Mouse (Mus musculus) spleen, postnatal 4 days (tissue): Measurements from ENCODE around the gene Peli1.
A peak's percentile ranks its signal among the peaks of the same experiment; 100 is the strongest.

Experiments
- DNase-seq, 2 experiments: peaks; one replicate each; pipeline ENCODE4 v3.0.0; 2022; ENCODE audit warnings: low spot score in 2 of 2

The Peli1 gene

GRCm38 (mm10) chr11:21092621-21093020 is 1.5 kb downstream of the Peli1 start:
- DNase-seq = no peak

GRCm38 (mm10) chr11:21093081-21093815 is 2.2 kb downstream of the Peli1 start:
- peak in 1 of 2 experiments; percentile 7 for DNase-seq

GRCm38 (mm10) chr11:21096590-21096989 is 5.5 kb downstream of the Peli1 start:
- DNase-seq = no peak

- no peak for DNase-seq
Measured at GRCm38 (mm10) chr11:21098457-21098856, 7.4 kb downstream of the Peli1 start.

DNA sequence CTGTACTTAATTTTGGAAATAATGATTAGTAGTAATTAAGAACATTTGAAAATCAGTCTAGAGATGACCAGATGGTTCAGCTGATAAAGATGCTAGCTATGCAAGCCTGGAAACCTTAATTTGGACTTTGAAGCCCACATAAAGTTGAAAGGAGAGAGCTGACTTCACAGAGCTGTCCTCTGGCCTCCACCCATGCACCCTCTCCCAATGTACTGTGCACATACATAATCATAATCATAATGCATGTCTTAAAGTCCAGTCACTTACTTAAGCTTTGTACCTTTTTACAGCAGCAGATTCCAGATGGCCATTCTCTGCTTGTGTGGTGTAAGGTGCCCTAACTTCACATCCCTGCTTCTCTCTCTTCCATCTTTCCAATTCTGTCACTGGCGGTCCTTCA is 9.6 kb downstream of the Peli1 start:
- no peak for DNase-seq

GRCm38 (mm10) chr11:21101286-21101685 is 10.2 kb downstream of the Peli1 start:
- no peak for DNase-seq

GRCm38 (mm10) chr11:21102273-21103005 is 11.3 kb downstream of the Peli1 start:
- DNase-seq = no peak

- no peak for DNase-seq
Measured at GRCm38 (mm10) chr11:21103186-21103585, 12.1 kb downstream of the Peli1 start.

GRCm38 (mm10) chr11:21105393-21105792 is 14.3 kb downstream of the Peli1 start:
- no peak for DNase-seq

DNA sequence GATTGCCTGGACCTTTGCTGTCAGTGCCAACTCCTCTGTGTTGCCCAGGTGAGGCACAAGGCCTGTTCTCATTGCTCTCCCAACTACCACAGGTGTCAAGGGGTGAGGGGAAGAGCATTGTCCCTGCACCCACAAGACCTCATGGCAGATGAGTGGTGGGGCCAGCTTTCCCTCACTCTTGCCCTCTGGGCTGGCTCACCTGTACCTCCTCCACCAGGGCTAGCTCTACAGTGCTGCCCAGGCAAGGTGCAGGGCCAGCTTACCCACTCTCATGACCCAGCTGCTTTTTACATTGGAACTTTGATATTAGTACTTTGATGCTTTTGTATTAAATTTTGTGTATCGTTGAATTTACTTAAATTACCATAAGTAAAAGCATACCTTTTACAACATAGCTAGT is 16.0 kb downstream of the Peli1 start:
- no peak for DNase-seq

DNA sequence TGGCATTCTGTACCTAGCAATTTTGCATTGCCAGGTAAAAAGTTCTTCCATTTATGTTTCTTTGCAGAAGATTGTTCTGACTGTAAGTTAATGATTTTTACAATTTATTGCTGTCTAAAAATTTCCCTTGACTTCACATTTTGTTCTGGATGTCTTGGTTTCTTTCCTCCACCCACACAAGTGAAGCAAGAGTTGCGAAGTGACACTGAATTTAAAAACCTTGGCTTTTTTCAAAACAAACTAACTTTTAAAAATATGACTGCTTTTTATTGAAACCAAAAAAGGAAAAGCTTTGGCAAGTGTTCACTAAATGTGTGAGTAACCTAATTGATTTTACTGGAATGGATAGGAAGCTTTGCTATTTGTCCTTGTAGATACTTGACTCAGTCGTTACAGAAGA is 18.2 kb downstream of the Peli1 start:
- no peak for DNase-seq

DNA sequence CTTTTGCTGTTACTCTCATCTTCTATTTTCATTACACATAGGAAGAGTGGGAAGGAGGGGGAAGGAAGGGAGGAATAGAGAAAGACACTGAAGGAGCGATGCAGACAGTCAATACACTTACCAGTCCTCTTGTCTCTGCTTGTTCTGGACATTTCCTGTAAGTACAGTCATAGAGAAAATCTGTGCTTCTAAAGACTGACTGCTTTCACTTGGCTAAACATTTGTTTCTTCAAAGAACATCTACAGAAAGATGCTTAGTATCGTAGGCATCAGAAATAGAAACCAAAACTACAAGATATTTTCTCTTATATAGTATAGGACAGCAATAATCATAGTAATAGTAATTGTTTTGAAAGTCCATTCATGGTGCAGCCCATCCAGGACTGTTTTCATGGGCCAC is 23.4 kb downstream of the Peli1 start:
- DNase-seq = no peak

- no peak for DNase-seq
Measured at GRCm38 (mm10) chr11:21115804-21116203, 24.7 kb downstream of the Peli1 start.

DNA sequence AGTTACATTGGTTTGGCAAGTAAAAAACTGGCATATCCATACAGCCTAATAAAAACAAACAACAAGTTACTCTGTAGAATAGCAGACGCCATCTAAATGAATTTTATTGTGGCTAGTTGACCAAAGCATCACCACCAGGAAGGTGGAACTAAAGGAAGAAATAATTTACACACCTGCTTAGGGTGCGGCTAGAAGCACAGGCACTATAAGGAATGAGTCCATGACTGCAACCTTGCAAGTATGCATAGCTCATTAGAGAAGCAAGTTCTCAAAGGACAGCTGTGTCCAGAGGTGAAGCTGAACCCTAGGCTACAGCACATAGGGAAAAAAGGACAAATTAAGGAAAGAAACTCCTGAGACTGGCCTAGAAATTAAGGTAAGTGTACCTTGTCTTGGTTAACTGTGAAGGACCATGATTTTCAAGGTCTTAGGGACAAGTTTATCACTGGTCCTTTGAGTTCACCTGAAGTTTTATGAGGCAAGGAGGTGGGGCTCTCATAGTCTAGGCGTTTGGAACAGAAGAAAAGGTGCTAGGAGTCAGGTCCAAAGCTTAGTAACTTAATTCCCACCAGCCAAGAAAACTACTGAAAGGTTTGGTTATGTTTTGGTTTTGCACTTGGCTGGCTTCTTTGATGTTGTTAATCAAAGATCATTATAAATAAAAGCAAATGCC is 25.7 kb downstream of the Peli1 start:
- DNase-seq = no peak

- DNase-seq = no peak
Measured at GRCm38 (mm10) chr11:21121737-21122136, 30.6 kb downstream of the Peli1 start.

DNA sequence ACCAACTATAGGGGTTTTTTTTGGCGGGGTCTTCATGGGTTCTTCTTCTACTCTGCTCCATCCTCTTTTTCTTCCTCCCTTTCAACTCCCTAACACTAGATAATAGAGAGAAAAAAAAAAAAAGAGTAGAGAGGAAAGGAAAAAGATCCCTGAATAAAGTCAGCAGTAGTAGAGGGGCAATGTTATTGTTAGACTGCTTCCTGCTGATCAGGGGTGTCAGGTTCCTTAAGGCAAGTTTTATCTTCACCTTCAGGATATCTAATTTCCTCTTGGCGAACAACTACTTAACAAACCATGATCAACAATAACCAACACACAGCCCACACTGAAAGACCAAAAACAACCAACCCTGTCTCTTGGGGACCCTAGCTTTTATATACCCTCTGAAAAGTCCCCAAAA is 31.3 kb downstream of the Peli1 start:
- no peak for DNase-seq

GRCm38 (mm10) chr11:21131692-21132091 is 40.6 kb downstream of the Peli1 start:
- no peak for DNase-seq

GRCm38 (mm10) chr11:21134875-21135451 is 43.9 kb downstream of the Peli1 start:
- no peak for DNase-seq

GRCm38 (mm10) chr11:21139453-21139852 is 48.4 kb downstream of the Peli1 start:
- DNase-seq = no peak

DNA sequence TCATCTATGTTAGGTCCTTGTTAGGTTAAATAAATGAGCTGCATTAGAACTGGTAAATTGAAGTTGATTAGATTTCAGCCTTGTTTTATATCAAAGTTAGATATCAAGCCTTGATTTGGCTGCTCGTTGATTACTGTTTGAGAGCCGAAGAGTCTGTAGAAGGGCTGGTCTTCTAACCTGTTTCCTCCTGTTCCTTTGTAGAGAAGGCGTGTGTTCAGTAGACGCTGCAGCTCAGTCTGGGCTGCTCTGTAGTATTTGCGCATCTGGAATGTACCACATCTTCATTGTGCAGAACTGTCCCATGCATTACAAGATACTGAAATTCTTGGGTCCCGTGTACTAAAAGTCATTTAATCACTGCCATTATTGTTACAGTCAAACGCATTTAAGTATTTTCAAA is 50.2 kb downstream of the Peli1 start:
- DNase-seq = no peak

- no peak for DNase-seq
Measured at GRCm38 (mm10) chr11:21141755-21142154, 50.7 kb downstream of the Peli1 start.

GRCm38 (mm10) chr11:21149476-21149875 is 58.4 kb downstream of the Peli1 start:
- DNase-seq = no peak
